19 mouse cellular contexts compared by ENCODE assay signal in genomic region chr10:76120124-76120711, GRCm38 (mm10). TPM values are rescaled to one million over a fixed set of nuclear protein-coding genes. Genes with fewer than 3 reads are reported as not detected.
DNase-seq lines count a peak whose midpoint lies in the region; ATAC-seq lines count a peak whose summit lies in the region.
"Had no signal": no experiment of that assay in that cellular context is flagged by ENCODE, and none has a peak within 500 bp of the region (broad histone marks: within the 10 kb centered on the region; RNA-seq: fewer than 3 reads in every experiment).

No protein-coding gene starts in this region.

- peak; percentile 50; the same call in 1 of the 2 replicates for ATAC-seq in kidney, embryonic 16.5 days (ENCODE audit: low FRiP score, low TSS enrichment)
- ATAC-seq in neural tube, embryonic 13.5 days (ENCODE audit: low read depth): no peak
- no peak for ATAC-seq in embryonic facial prominence, embryonic 11.5 days (replicated peaks; ENCODE audit: insufficient number of reproducible peaks, low FRiP score, low TSS enrichment, low read depth)
- ATAC-seq: CD4-positive, CD25-positive, alpha-beta regulatory T cell, adult 4 months; forebrain, embryonic 13.5 days; liver, postnatal 0 days had no signal

- H3K27me3 ChIP-seq in kidney, embryonic 16.5 days (ENCODE audit: insufficient read depth, low read length): no peaks in the 10 kb centered on the region
- H3K27me3 ChIP-seq in neural tube, embryonic 13.5 days: no peaks in the 10 kb centered on the region
- H3K27me3 ChIP-seq in embryonic facial prominence, embryonic 11.5 days (ENCODE audit: control insufficient read depth, insufficient read depth, low read length): no peaks in the 10 kb centered on the region
- no peaks in the 10 kb centered on the region for H3K27me3 ChIP-seq in heart, embryonic 10.5 days (ENCODE audit: insufficient read depth, poor library complexity, severe bottlenecking)
- H3K27me3 ChIP-seq: forebrain, embryonic 13.5 days; hindbrain, embryonic 13.5 days; limb, embryonic 15.5 days; neural tube, embryonic 15.5 days had no signal

- H3K9ac ChIP-seq in kidney, embryonic 16.5 days (replicated peaks; ENCODE audit: low read length): no peak overlapping the region
- H3K9ac ChIP-seq in neural tube, embryonic 13.5 days: no peak overlapping the region
- no peak overlapping the region for H3K9ac ChIP-seq in embryonic facial prominence, embryonic 11.5 days (replicated peaks; ENCODE audit: low read length)
- H3K9ac ChIP-seq: forebrain, embryonic 13.5 days; hindbrain, embryonic 13.5 days; limb, embryonic 15.5 days; liver, postnatal 0 days; neural tube, embryonic 15.5 days had no signal

- H3K4me1 ChIP-seq in kidney, embryonic 16.5 days (ENCODE audit: insufficient read depth, low read length): no peaks in the 10 kb centered on the region
- peaks cover 11% of the 10 kb centered on the region; the same call in 1 of the 2 replicates for H3K4me1 ChIP-seq in neural tube, embryonic 13.5 days (replicated peaks)
- no peaks in the 10 kb centered on the region for H3K4me1 ChIP-seq in embryonic facial prominence, embryonic 11.5 days (ENCODE audit: control insufficient read depth, insufficient read depth, low read length)
- H3K4me1 ChIP-seq in heart, embryonic 10.5 days: peaks cover 7% of the 10 kb centered on the region
- H3K4me1 ChIP-seq: limb, embryonic 15.5 days had no signal

- no peak overlapping the region for H3K27ac ChIP-seq in kidney, embryonic 16.5 days (ENCODE audit: low read length)
- peak overlapping the region; percentile 54; the same call in 1 of the 2 replicates for H3K27ac ChIP-seq in neural tube, embryonic 13.5 days (replicated peaks)
- H3K27ac ChIP-seq in embryonic facial prominence, embryonic 11.5 days (replicated peaks; ENCODE audit: low read depth, low read length): no peak overlapping the region
- H3K27ac ChIP-seq in heart, embryonic 10.5 days: no peak overlapping the region
- H3K27ac ChIP-seq: forebrain, embryonic 13.5 days; hindbrain, embryonic 13.5 days; limb, embryonic 15.5 days; neural tube, embryonic 15.5 days had no signal

- no peaks in the 10 kb centered on the region for H3K36me3 ChIP-seq in kidney, embryonic 16.5 days (ENCODE audit: insufficient read depth, low read length)
- H3K36me3 ChIP-seq in neural tube, embryonic 13.5 days: no peaks in the 10 kb centered on the region
- no peaks in the 10 kb centered on the region for H3K36me3 ChIP-seq in embryonic facial prominence, embryonic 11.5 days (replicated peaks; ENCODE audit: control insufficient read depth, insufficient read depth, low read depth, low read length)
- H3K36me3 ChIP-seq in heart, embryonic 10.5 days: no peaks in the 10 kb centered on the region
- H3K36me3 ChIP-seq: hindbrain, embryonic 13.5 days; limb, embryonic 15.5 days; neural tube, embryonic 15.5 days had no signal

- no peak overlapping the region for H3K4me3 ChIP-seq in kidney, embryonic 16.5 days (ENCODE audit: low read length)
- no peak overlapping the region for H3K4me3 ChIP-seq in neural tube, embryonic 13.5 days
- no peak overlapping the region for H3K4me3 ChIP-seq in embryonic facial prominence, embryonic 11.5 days (ENCODE audit: low read depth, low read length)
- no peak overlapping the region for H3K4me3 ChIP-seq in heart, embryonic 10.5 days
- H3K4me3 ChIP-seq: forebrain, embryonic 13.5 days; hindbrain, embryonic 13.5 days; limb, embryonic 15.5 days; neural tube, embryonic 15.5 days had no signal

- H3K9me3 ChIP-seq in kidney, embryonic 16.5 days (ENCODE audit: low read length): no peaks in the 10 kb centered on the region
- H3K9me3 ChIP-seq in neural tube, embryonic 13.5 days: no peaks in the 10 kb centered on the region
- H3K9me3 ChIP-seq in embryonic facial prominence, embryonic 11.5 days (replicated peaks; ENCODE audit: control insufficient read depth, low read length): no peaks in the 10 kb centered on the region
- H3K9me3 ChIP-seq in heart, embryonic 10.5 days: no peaks in the 10 kb centered on the region
- H3K9me3 ChIP-seq: forebrain, embryonic 13.5 days; hindbrain, embryonic 13.5 days; limb, embryonic 15.5 days; neural tube, embryonic 15.5 days had no signal

- 20% methylated on average over 4 of the region's 4 CpGs for WGBS in kidney, embryonic 16.5 days
- WGBS in neural tube, embryonic 13.5 days: 29% methylated on average over 4 of the region's 4 CpGs
- WGBS in embryonic facial prominence, embryonic 11.5 days: 51% methylated on average over 4 of the region's 4 CpGs
- WGBS in heart, embryonic 10.5 days: 40% methylated on average over 4 of the region's 4 CpGs

- no peak for DNase-seq in kidney, adult 11 months
- DNase-seq in neural tube, embryonic 10.5 days (ENCODE audit: extremely low spot score, low spot score): no peak
- peak; percentile 24 for DNase-seq in embryonic facial prominence, embryonic 11.5 days (ENCODE audit: low spot score)
- no peak for DNase-seq in yolk sac, embryonic 10.5 days (ENCODE audit: low spot score)
- DNase-seq in heart, embryonic 10.5 days (ENCODE audit: low spot score): no peak
- DNase-seq: heart, adult 18-20 months; liver, postnatal 0 days; lung, postnatal 4 days; thymus, postnatal 14 days had no signal

- no peak overlapping the region for H3K4me2 ChIP-seq in kidney, embryonic 16.5 days (replicated peaks; ENCODE audit: low read depth, low read length)
- H3K4me2 ChIP-seq in neural tube, embryonic 13.5 days: no peak overlapping the region
- no peak overlapping the region for H3K4me2 ChIP-seq in embryonic facial prominence, embryonic 11.5 days (ENCODE audit: low read depth, low read length)
- H3K4me2 ChIP-seq: forebrain, embryonic 13.5 days; hindbrain, embryonic 13.5 days; limb, embryonic 15.5 days; neural tube, embryonic 15.5 days had no signal

RNA-seq across cellular contexts. Expression of gene Slc5a4b, which starts 9.5 kb away (rescaled TPM):
- 0.12 and 0.15 TPM in 2 replicates for polyA plus RNA-seq in kidney, embryonic 16.5 days (2015; fragmentation: Nextera tagmentation; extraction: Ambion mirVana)
- polyA plus RNA-seq in neural tube, embryonic 13.5 days (2015; fragmentation: Nextera tagmentation; extraction: Ambion mirVana): not detected in 2 replicates
- polyA plus RNA-seq in embryonic facial prominence, embryonic 11.5 days (2014; fragmentation: Nextera tagmentation; extraction: Ambion mirVana): not detected in 2 replicates
- polyA plus RNA-seq in heart, embryonic 10.5 days (2016; fragmentation: Nextera tagmentation; extraction: Ambion mirVana): not detected in 2 replicates
- polyA plus RNA-seq: forebrain, embryonic 13.5 days; heart, embryonic 16.5 days; limb, embryonic 15.5 days; liver, postnatal 0 days; neural tube, embryonic 15.5 days; spleen, adult 2 months had no signal

RNA-seq across cellular contexts. Expression of gene Slc5a4a, which starts 27.0 kb away (rescaled TPM):
- polyA plus RNA-seq in kidney, embryonic 16.5 days (2015; fragmentation: Nextera tagmentation; extraction: Ambion mirVana): not detected in 2 replicates
- polyA plus RNA-seq in neural tube, embryonic 13.5 days (2015; fragmentation: Nextera tagmentation; extraction: Ambion mirVana): not detected in 2 replicates
- polyA plus RNA-seq in embryonic facial prominence, embryonic 11.5 days (2014; fragmentation: Nextera tagmentation; extraction: Ambion mirVana): not detected in 2 replicates
- not detected in 2 replicates for polyA plus RNA-seq in heart, embryonic 10.5 days (2016; fragmentation: Nextera tagmentation; extraction: Ambion mirVana)
- polyA plus RNA-seq: CD4-positive, CD25-positive, alpha-beta regulatory T cell, adult 4 months; heart, embryonic 16.5 days; hindbrain, embryonic 13.5 days; limb, embryonic 15.5 days; liver, postnatal 0 days; spleen, adult 2 months; stomach, embryonic 16.5 days had no signal
